Mouse (Mus musculus) brain, embryonic 18.5 days (tissue): ENCODE data around the gene Lzts3.
"Not testable (repeated sequence)": the region's sequence is repeated elsewhere in the genome, so short reads cannot be mapped to it uniquely, and the experiment has no call there.

Source experiments
- DNase-seq: peaks from one replicate; pipeline ENCODE4 v3.0.0-alpha.2; 2012; ENCODE audit warnings: low read depth, low spot score

Gene Lzts3

GRCm38 (mm10) chr2:130642684-130643369 is at the start of gene Lzts3:
TSS of gene Lzts3 (minus strand) at chr2:130642803.
- DNase-seq = peak; percentile 74

GRCm38 (mm10) chr2:130689011-130689410 is 46.4 kb upstream of the Lzts3 start:
- DNase-seq = no peak

- no peak for DNase-seq
Measured at GRCm38 (mm10) chr2:130685426-130685825, 42.8 kb upstream of the Lzts3 start.

- DNase-seq = no peak
Measured at GRCm38 (mm10) chr2:130681531-130681930, 38.9 kb upstream of the Lzts3 start.

- no peak for DNase-seq
Measured at GRCm38 (mm10) chr2:130679899-130680298, 37.3 kb upstream of the Lzts3 start.

GRCm38 (mm10) chr2:130679154-130679553 is 36.6 kb upstream of the Lzts3 start:
- DNase-seq = no peak

GRCm38 (mm10) chr2:130677211-130677610 is 34.6 kb upstream of the Lzts3 start:
- DNase-seq = no peak

GRCm38 (mm10) chr2:130667559-130667958 is 25.0 kb upstream of the Lzts3 start, which contains the start of gene Itpa:
TSS of gene Itpa (plus strand) at chr2:130667610.
- peak; percentile 71 for DNase-seq

- peak; percentile 92 for DNase-seq
Measured at GRCm38 (mm10) chr2:130664102-130664701, 21.6 kb upstream of the Lzts3 start, which contains the start of gene Ddrgk1. TSS of gene Ddrgk1 (minus strand) at chr2:130664659.

GRCm38 (mm10) chr2:130663342-130663741 is 20.7 kb upstream of the Lzts3 start:
- DNase-seq = no peak

- no peak for DNase-seq
Measured at GRCm38 (mm10) chr2:130658530-130658929, 15.9 kb upstream of the Lzts3 start.

GRCm38 (mm10) chr2:130657541-130657940 is 14.9 kb upstream of the Lzts3 start:
- no peak for DNase-seq

- no peak for DNase-seq
Measured at GRCm38 (mm10) chr2:130656536-130656935, 13.9 kb upstream of the Lzts3 start.

- DNase-seq = no peak
Measured at GRCm38 (mm10) chr2:130655660-130656339, 13.2 kb upstream of the Lzts3 start.

GRCm38 (mm10) chr2:130653760-130654159 is 11.2 kb upstream of the Lzts3 start:
- no peak for DNase-seq

- DNase-seq = no peak
Measured at GRCm38 (mm10) chr2:130653303-130653702, 10.7 kb upstream of the Lzts3 start.

- DNase-seq = not testable (repeated sequence)
Measured at GRCm38 (mm10) chr2:130649028-130649427, 6.4 kb upstream of the Lzts3 start.

GRCm38 (mm10) chr2:130645198-130645597 is 2.6 kb upstream of the Lzts3 start:
- no peak for DNase-seq

- no peak for DNase-seq
Measured at GRCm38 (mm10) chr2:130642197-130642660, 374 bp downstream of the Lzts3 start.

- no peak for DNase-seq
Measured at GRCm38 (mm10) chr2:130641351-130642025, 1.1 kb downstream of the Lzts3 start.

GRCm38 (mm10) chr2:130639276-130639675 is 3.3 kb downstream of the Lzts3 start:
- no peak for DNase-seq

- no peak for DNase-seq
Measured at GRCm38 (mm10) chr2:130638101-130638611, 4.4 kb downstream of the Lzts3 start.
